Mouse (Mus musculus): ENCODE measurements at regions not wholly inside any gene's neighbourhood (a gene's known extent, or its start where the extent isn't known, plus 50 kb on each side); places are given as distances from the start of the nearest gene placed in this dataset.

DNA sequence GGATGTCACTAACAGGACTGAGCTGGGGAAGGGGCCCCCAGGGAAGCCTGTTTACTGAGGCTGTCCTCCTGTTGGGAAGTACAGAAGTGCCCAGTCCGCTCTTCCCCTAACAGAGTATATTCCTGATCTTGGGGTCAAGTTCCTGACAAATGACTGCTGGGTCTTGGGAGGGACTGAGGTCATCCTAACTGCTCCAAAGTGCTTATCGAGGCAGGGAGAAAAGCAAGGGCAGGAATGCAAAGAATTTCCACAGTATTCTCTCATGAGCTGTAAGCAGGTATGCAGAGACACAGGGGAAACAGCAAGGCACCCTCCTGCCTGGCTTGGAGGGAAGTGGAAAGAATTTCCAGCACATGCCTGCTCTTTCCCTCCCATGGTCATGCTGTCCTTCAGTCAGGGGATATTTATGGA is 107.9 kb downstream of the Oma1 start:
- Histone ChIP-seq H3K4me1 (ENCODE audit: control insufficient read depth, insufficient read depth, low read length) (no peaks in the 10 kb centered on the region), H3K27ac (ENCODE audit: insufficient read depth, low read depth, low read length) (no peak overlapping the region), H3K4me3 (ENCODE audit: insufficient read depth, low read depth, low read length) (no peak overlapping the region), H3K27me3 (replicated peaks; ENCODE audit: control insufficient read depth, insufficient read depth, low read length) (no peaks in the 10 kb centered on the region; the same call in 1 of the 2 replicates), H3K36me3 (ENCODE audit: control insufficient read depth, insufficient read depth, low read length) (no peaks in the 10 kb centered on the region)
- no peak for DNase-seq
- 21% methylated on average over 2 of the region's 2 CpGs for WGBS
- TF ChIP-seq CTCF (conservative IDR thresholded peaks at IDR 0.05; ENCODE audit: insufficient read depth, insufficient read length, low read depth, low read length) (no peak), POLR2A (IDR thresholded peaks at IDR 0.05; ENCODE audit: low read depth, low read length) (no peak)

DNA sequence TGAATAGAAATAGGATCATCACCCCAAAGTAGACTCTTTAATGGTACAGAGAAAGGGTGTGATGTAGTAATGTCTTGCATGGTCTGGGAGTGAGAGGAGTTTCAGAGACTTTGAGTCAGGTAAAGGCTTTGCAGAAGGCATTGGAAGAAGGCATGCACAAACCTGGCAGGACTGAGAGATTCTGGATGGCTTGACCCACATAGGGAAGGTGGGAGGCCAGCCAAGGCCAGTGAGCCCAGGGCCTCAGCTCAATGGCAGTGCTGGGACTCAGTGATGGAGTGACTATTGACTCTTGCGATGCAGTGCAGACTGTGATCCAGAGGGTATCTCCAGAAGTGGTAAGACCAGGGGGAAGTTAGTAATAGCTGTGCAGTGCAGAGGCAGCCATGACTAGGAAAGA is 127.8 kb downstream of the Oma1 start:
- H3K4me1 ChIP-seq (ENCODE audit: control insufficient read depth, insufficient read depth, low read length): no peaks in the 10 kb centered on the region
- DNase-seq: no peak
- no peaks in the 10 kb centered on the region for H3K36me3 ChIP-seq (ENCODE audit: control insufficient read depth, insufficient read depth, low read length)
- WGBS: 96% methylated on average over 1 of the region's 1 CpGs
- no peaks in the 10 kb centered on the region for H3K27me3 ChIP-seq (replicated peaks; ENCODE audit: control insufficient read depth, insufficient read depth, low read length)
- no peak overlapping the region for H3K4me3 ChIP-seq (ENCODE audit: insufficient read depth, low read depth, low read length)
- TF ChIP-seq CTCF (conservative IDR thresholded peaks at IDR 0.05; ENCODE audit: insufficient read depth, insufficient read length, low read depth, low read length) (no peak), POLR2A (IDR thresholded peaks at IDR 0.05; ENCODE audit: low read depth, low read length) (no peak)
- H3K27ac ChIP-seq (ENCODE audit: insufficient read depth, low read depth, low read length): no peak overlapping the region

DNA sequence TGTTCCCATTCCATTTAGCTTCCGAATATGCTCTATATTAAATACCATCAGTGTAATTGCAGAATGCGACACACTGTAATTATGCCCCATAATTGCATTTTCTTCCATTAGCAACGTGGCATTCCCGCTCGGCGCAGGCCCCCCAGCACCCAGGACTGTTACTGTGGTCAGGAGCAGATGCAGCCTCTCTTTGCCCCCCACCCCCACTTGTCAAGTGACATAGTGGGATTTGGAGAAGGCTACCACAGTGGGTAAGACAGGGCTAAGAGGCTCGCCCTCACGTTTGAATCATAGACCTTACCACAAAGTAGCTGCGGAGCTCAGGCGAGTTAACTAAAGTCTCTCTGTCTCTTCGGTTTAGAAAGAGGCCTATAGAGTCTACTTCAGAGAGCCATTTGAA is 128.3 kb downstream of the Oma1 start:
- no peak for DNase-seq
- WGBS: 92% methylated on average over 11 of the region's 11 CpGs
- no peaks in the 10 kb centered on the region for H3K36me3 ChIP-seq (ENCODE audit: control insufficient read depth, insufficient read depth, low read length)
- H3K27me3 ChIP-seq (replicated peaks; ENCODE audit: control insufficient read depth, insufficient read depth, low read length): no peaks in the 10 kb centered on the region
- H3K4me1 ChIP-seq (ENCODE audit: control insufficient read depth, insufficient read depth, low read length): no peaks in the 10 kb centered on the region
- no peak for TF ChIP-seq POLR2A (IDR thresholded peaks at IDR 0.05; ENCODE audit: low read depth, low read length)
- no peak for TF ChIP-seq CTCF (conservative IDR thresholded peaks at IDR 0.05; ENCODE audit: insufficient read depth, insufficient read length, low read depth, low read length)
- H3K27ac ChIP-seq (ENCODE audit: insufficient read depth, low read depth, low read length): no peak overlapping the region
- H3K4me3 ChIP-seq (ENCODE audit: insufficient read depth, low read depth, low read length): no peak overlapping the region

DNA sequence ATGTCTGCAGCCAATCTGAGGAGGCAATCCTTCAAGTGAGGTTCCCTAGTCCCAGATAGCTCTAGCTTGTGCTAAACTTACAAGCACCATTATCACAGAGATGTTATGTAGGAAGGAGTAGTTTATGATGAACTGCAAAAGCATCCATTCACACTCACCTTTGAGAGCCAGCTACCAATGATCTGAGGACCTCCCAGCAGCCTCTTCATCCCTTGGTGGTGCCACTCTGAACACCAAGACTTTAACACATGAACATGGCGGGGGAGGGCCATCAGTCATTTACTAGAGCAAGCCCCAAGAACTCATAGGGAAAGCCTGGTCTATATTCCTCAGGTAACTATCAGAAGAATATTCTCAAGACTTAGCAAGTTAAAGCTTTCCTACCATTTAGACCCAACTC is 135.7 kb downstream of the Oma1 start:
- Histone ChIP-seq H3K27me3 (replicated peaks; ENCODE audit: control insufficient read depth, insufficient read depth, low read length) (no peaks in the 10 kb centered on the region), H3K4me3 (ENCODE audit: insufficient read depth, low read depth, low read length) (no peak overlapping the region), H3K4me1 (ENCODE audit: control insufficient read depth, insufficient read depth, low read length) (no peaks in the 10 kb centered on the region), H3K27ac (ENCODE audit: insufficient read depth, low read depth, low read length) (no peak overlapping the region), H3K36me3 (ENCODE audit: control insufficient read depth, insufficient read depth, low read length) (no peaks in the 10 kb centered on the region)
- 96% methylated on average over 1 of the region's 1 CpGs for WGBS
- TF ChIP-seq CTCF (conservative IDR thresholded peaks at IDR 0.05; ENCODE audit: insufficient read depth, insufficient read length, low read depth, low read length) (no peak), POLR2A (IDR thresholded peaks at IDR 0.05; ENCODE audit: low read depth, low read length) (no peak)
- DNase-seq: no peak

DNA sequence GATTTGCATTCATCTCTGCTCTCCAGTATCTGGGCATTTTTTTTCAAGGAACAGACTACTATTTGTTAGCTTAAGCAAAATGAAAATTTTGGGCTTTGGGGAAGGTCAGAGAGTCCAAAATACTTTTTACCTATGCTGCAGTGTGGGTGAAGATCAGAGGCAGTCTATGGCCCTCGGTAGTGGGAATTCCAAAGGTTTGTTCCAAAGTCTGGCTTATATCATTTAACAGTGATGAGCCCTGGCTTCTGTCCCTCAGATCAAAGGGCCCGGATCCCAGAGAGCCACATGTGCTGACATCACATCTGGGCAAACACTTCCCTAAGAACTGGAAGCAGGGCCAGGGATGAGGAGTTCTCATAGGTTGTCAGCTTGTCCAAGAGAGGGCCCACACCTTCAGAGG is 136.5 kb downstream of the Oma1 start:
- H3K4me1 ChIP-seq (ENCODE audit: control insufficient read depth, insufficient read depth, low read length): no peaks in the 10 kb centered on the region
- no peak for DNase-seq
- H3K27me3 ChIP-seq (replicated peaks; ENCODE audit: control insufficient read depth, insufficient read depth, low read length): no peaks in the 10 kb centered on the region
- no peak for TF ChIP-seq POLR2A (IDR thresholded peaks at IDR 0.05; ENCODE audit: low read depth, low read length)
- no peak for TF ChIP-seq CTCF (conservative IDR thresholded peaks at IDR 0.05; ENCODE audit: insufficient read depth, insufficient read length, low read depth, low read length)
- no peak overlapping the region for H3K4me3 ChIP-seq (ENCODE audit: insufficient read depth, low read depth, low read length)
- no peak overlapping the region for H3K27ac ChIP-seq (ENCODE audit: insufficient read depth, low read depth, low read length)
- 55% methylated on average over 2 of the region's 2 CpGs for WGBS
- no peaks in the 10 kb centered on the region for H3K36me3 ChIP-seq (ENCODE audit: control insufficient read depth, insufficient read depth, low read length)

DNA sequence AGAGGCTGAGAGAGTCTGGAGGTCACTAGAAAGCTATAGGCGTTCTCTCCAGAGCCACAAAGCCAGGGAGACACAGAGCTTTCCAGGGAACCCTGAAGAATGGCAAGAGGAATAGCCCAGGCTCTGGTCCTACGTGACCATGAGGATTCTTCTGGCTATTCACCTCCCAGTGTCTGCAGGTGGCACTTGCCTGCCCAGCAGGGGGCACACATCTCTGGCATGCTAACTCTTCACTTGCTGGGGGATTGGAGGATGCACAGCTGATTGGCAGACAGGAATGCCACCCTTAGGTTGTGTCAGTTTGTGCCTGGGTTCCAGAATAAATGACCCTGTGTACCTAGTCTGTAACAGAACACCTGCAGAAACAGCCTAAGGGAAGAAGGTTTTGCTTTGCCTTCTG is 141.8 kb downstream of the Oma1 start:
- Histone ChIP-seq H3K4me3 (ENCODE audit: insufficient read depth, low read depth, low read length) (no peak overlapping the region), H3K36me3 (ENCODE audit: control insufficient read depth, insufficient read depth, low read length) (no peaks in the 10 kb centered on the region), H3K4me1 (ENCODE audit: control insufficient read depth, insufficient read depth, low read length) (no peaks in the 10 kb centered on the region), H3K27me3 (replicated peaks; ENCODE audit: control insufficient read depth, insufficient read depth, low read length) (no peaks in the 10 kb centered on the region; the same call in 1 of the 2 replicates), H3K27ac (ENCODE audit: insufficient read depth, low read depth, low read length) (no peak overlapping the region)
- no peak for DNase-seq
- 76% methylated on average over 2 of the region's 2 CpGs for WGBS
- no peak for TF ChIP-seq POLR2A (IDR thresholded peaks at IDR 0.05; ENCODE audit: low read depth, low read length)
- 0 out of 2 replicates have a peak, but pooled peaks have one; percentile 2 for TF ChIP-seq CTCF (conservative IDR thresholded peaks at IDR 0.05; ENCODE audit: insufficient read depth, insufficient read length, low read depth, low read length)

DNA sequence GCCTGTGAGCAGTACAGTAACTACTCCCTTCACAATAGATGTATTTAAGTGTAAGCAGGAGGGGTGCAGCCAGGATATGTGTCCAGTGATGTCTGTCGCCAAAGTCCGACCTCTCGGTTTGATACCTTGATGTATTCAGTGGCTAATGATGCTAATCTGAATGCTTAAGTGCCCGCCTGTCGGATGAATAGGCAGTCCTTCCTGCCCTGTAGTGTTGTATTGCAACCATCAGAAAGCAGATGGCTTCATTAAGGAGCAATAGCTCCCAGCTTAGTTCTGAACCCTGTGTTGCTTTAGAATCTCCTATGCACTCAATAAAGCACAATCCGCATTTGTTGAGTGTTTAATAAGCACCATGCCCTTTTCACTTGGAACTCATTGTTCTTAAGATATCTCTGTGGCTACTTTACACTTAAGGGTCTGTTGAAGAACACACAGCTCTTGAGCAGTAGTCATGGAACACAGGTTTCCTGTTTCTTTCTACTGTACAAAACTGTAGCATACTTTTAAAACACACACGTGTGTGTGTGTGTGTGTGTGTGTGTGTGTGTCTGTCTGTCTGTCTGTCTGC is 152.5 kb downstream of the Oma1 start:
- no peak for DNase-seq
- Histone ChIP-seq H3K27me3 (replicated peaks; ENCODE audit: control insufficient read depth, insufficient read depth, low read length) (no peaks in the 10 kb centered on the region), H3K4me3 (ENCODE audit: insufficient read depth, low read depth, low read length) (no peak overlapping the region), H3K27ac (ENCODE audit: insufficient read depth, low read depth, low read length) (no peak overlapping the region), H3K4me1 (ENCODE audit: control insufficient read depth, insufficient read depth, low read length) (no peaks in the 10 kb centered on the region), H3K36me3 (ENCODE audit: control insufficient read depth, insufficient read depth, low read length) (no peaks in the 10 kb centered on the region)
- TF ChIP-seq CTCF (conservative IDR thresholded peaks at IDR 0.05; ENCODE audit: insufficient read depth, insufficient read length, low read depth, low read length) (no peak), POLR2A (IDR thresholded peaks at IDR 0.05; ENCODE audit: low read depth, low read length) (no peak)
- WGBS: 57% methylated on average over 7 of the region's 7 CpGs

Data from kidney, adult 2 months (tissue).